ENCODE assay signal across 9 mouse cellular contexts in genomic region chr13:75940791-75941517, GRCm38 (mm10). TPM values are rescaled to one million over a fixed set of nuclear protein-coding genes. Genes with fewer than 3 reads are reported as not detected.
DNase-seq lines count a peak whose midpoint lies in the region; ATAC-seq and TF ChIP-seq lines count a peak whose summit lies in the region.
"Had no signal": no experiment of that assay in that cellular context is flagged by ENCODE, and none has a peak within 500 bp of the region (broad histone marks: within the 10 kb centered on the region; RNA-seq: fewer than 3 reads in every experiment).

No protein-coding gene starts in this region.

- no peaks in the 10 kb centered on the region for H3K9me3 ChIP-seq in hindbrain, embryonic 15.5 days
- H3K9me3 ChIP-seq in midbrain, embryonic 13.5 days = no peaks in the 10 kb centered on the region

- H3K4me1 ChIP-seq in kidney, adult 2 months (ENCODE audit: control insufficient read depth, insufficient read depth, low read length) = no peaks in the 10 kb centered on the region
- peaks cover 9% of the 10 kb centered on the region; the same call in 1 of the 2 replicates for H3K4me1 ChIP-seq in embryonic fibroblast, embryonic 13.5 days (ENCODE audit: control insufficient read depth, insufficient read depth, low read length)
- peaks cover 25% of the 10 kb centered on the region for H3K4me1 ChIP-seq in hindbrain, embryonic 15.5 days (replicated peaks)
- H3K4me1 ChIP-seq in midbrain, embryonic 13.5 days (replicated peaks) = peaks cover 18% of the 10 kb centered on the region
- H3K4me1 ChIP-seq in thymus, adult 2 months (replicated peaks; ENCODE audit: control insufficient read depth, insufficient read depth, low read length) = no peaks in the 10 kb centered on the region; the same call in 1 of the 2 replicates

- H3K4me2 ChIP-seq in hindbrain, embryonic 15.5 days = peak overlapping the region; percentile 53
- peak overlapping the region; percentile 47 for H3K4me2 ChIP-seq in midbrain, embryonic 13.5 days (replicated peaks)

- no peak for TF ChIP-seq POLR2A in kidney, adult 2 months (IDR thresholded peaks at IDR 0.05; ENCODE audit: low read depth, low read length)
- TF ChIP-seq POLR2A in embryonic fibroblast, embryonic 13.5 days (IDR thresholded peaks at IDR 0.05; ENCODE audit: low read depth, low read length) = no peak
- no peak for TF ChIP-seq POLR2A in thymus, adult 2 months (IDR thresholded peaks at IDR 0.05; ENCODE audit: control insufficient read depth, extremely low read depth, insufficient read depth, low read length, poor library complexity)

- H3K27me3 ChIP-seq in kidney, adult 2 months (replicated peaks; ENCODE audit: control insufficient read depth, insufficient read depth, low read length) = no peaks in the 10 kb centered on the region
- H3K27me3 ChIP-seq in hindbrain, embryonic 15.5 days = no peaks in the 10 kb centered on the region
- H3K27me3 ChIP-seq in midbrain, embryonic 13.5 days = no peaks in the 10 kb centered on the region
- peaks cover 6% of the 10 kb centered on the region; the same call in 1 of the 2 replicates for H3K27me3 ChIP-seq in thymus, adult 2 months (ENCODE audit: control insufficient read depth, insufficient read depth, low read length)

- no peak for TF ChIP-seq CTCF in kidney, adult 2 months (conservative IDR thresholded peaks at IDR 0.05; ENCODE audit: insufficient read depth, insufficient read length, low read depth, low read length)
- no peak for TF ChIP-seq CTCF in embryonic fibroblast, embryonic 13.5 days (IDR thresholded peaks at IDR 0.05; ENCODE audit: borderline replicate concordance, insufficient read depth, low read length)
- no peak for TF ChIP-seq CTCF in thymus, adult 2 months (IDR thresholded peaks at IDR 0.05; ENCODE audit: borderline replicate concordance, control insufficient read depth, extremely low read depth, insufficient read depth, low read length, poor library complexity)

- peak; percentile 1 for DNase-seq in kidney, adult 2 months
- DNase-seq in kidney, adult 11 months = no peak
- no peak for DNase-seq in layer of hippocampus, adult 11-12 months (ENCODE audit: low spot score)
- no peak for DNase-seq in thymus, adult 2 months
- no peak for DNase-seq in right cerebral cortex, postnatal 25 days
- DNase-seq: thymus, adult 18-20 months had no signal

- H3K27ac ChIP-seq in kidney, adult 2 months (ENCODE audit: insufficient read depth, low read depth, low read length) = no peak overlapping the region
- no peak overlapping the region for H3K27ac ChIP-seq in embryonic fibroblast, embryonic 13.5 days (ENCODE audit: insufficient read depth, low read length)
- no peak overlapping the region for H3K27ac ChIP-seq in hindbrain, embryonic 15.5 days (replicated peaks)
- H3K27ac ChIP-seq in midbrain, embryonic 13.5 days = peak overlapping the region; percentile 53; the same call in 1 of the 2 replicates
- no peak overlapping the region for H3K27ac ChIP-seq in thymus, adult 2 months (ENCODE audit: control insufficient read depth, insufficient read depth, low read length)

- no peak overlapping the region for H3K4me3 ChIP-seq in kidney, adult 2 months (ENCODE audit: insufficient read depth, low read depth, low read length)
- peak overlapping the region; percentile 22 for H3K4me3 ChIP-seq in embryonic fibroblast, embryonic 13.5 days (ENCODE audit: insufficient read depth, low read length)
- H3K4me3 ChIP-seq in hindbrain, embryonic 15.5 days = peak overlapping the region; percentile 21
- H3K4me3 ChIP-seq in midbrain, embryonic 13.5 days (replicated peaks) = peak overlapping the region; percentile 26
- H3K4me3 ChIP-seq in thymus, adult 2 months (ENCODE audit: control insufficient read depth, insufficient read depth, low read length) = no peak overlapping the region

- no peaks in the 10 kb centered on the region for H3K36me3 ChIP-seq in kidney, adult 2 months (ENCODE audit: control insufficient read depth, insufficient read depth, low read length)
- H3K36me3 ChIP-seq in hindbrain, embryonic 15.5 days = peaks cover 14% of the 10 kb centered on the region
- peaks cover 20% of the 10 kb centered on the region for H3K36me3 ChIP-seq in midbrain, embryonic 13.5 days
- H3K36me3 ChIP-seq in thymus, adult 2 months (ENCODE audit: control insufficient read depth, insufficient read depth, low read length) = no peaks in the 10 kb centered on the region

- ATAC-seq in hindbrain, embryonic 15.5 days (ENCODE audit: low FRiP score, low read depth) = no peak
- no peak for ATAC-seq in midbrain, embryonic 13.5 days

- 0 out of 2 replicates have a peak overlapping the region, but pooled peaks have one; percentile 16 for H3K9ac ChIP-seq in hindbrain, embryonic 15.5 days
- peak overlapping the region; percentile 11; the same call in 1 of the 2 replicates for H3K9ac ChIP-seq in midbrain, embryonic 13.5 days (replicated peaks)

- 77% methylated on average over 2 of the region's 2 CpGs for WGBS in kidney, adult 2 months
- WGBS in hindbrain, embryonic 15.5 days = 77% methylated on average over 2 of the region's 2 CpGs
- 88% methylated on average over 2 of the region's 2 CpGs for WGBS in midbrain, embryonic 13.5 days
- WGBS in thymus, adult 2 months = 86% methylated on average over 2 of the region's 2 CpGs

RNA-seq across cellular contexts. Expression of gene Rhobtb3, which starts 2.8 kb away (rescaled TPM):
- polyA plus RNA-seq in kidney, adult 2 months (2012; rRNA removed) = 2.6 and 3.7 TPM in 2 replicates
- 91.2 and 101 TPM in 2 replicates for polyA plus RNA-seq in embryonic fibroblast, embryonic 13.5 days (2011; ENCODE audit: insufficient read length, low read depth, missing spikeins)
- polyA plus RNA-seq in hindbrain, embryonic 15.5 days (2015; fragmentation: Nextera tagmentation; extraction: Ambion mirVana) = 21.0 and 22.0 TPM in 2 replicates
- 31.5 and 32.9 TPM in 2 replicates for polyA plus RNA-seq in midbrain, embryonic 13.5 days (2015; fragmentation: Nextera tagmentation; extraction: Ambion mirVana)
- polyA plus RNA-seq in thymus, adult 2 months (2012; rRNA removed) = 0.61 and 1.4 TPM in 2 replicates

RNA-seq across cellular contexts. Expression of gene Spata9, which starts 26.0 kb away (rescaled TPM):
- polyA plus RNA-seq in kidney, adult 2 months (2012; rRNA removed) = not detected in 2 replicates
- 0.49 TPM in 1 of 2 replicates, not detected in the other for polyA plus RNA-seq in embryonic fibroblast, embryonic 13.5 days (2011; ENCODE audit: insufficient read length, low read depth, missing spikeins)
- polyA plus RNA-seq in hindbrain, embryonic 15.5 days (2015; fragmentation: Nextera tagmentation; extraction: Ambion mirVana) = 2.2 and 2.6 TPM in 2 replicates
- 1.9 and 2.8 TPM in 2 replicates for polyA plus RNA-seq in midbrain, embryonic 13.5 days (2015; fragmentation: Nextera tagmentation; extraction: Ambion mirVana)
- not detected in 2 replicates for polyA plus RNA-seq in thymus, adult 2 months (2012; rRNA removed)

Comparison
In these comparisons a context has a peak if more than half of its experiments do, and no peak if none do; other contexts are left out.
1. H3K4me3 ChIP-seq: peak in embryonic fibroblast, embryonic 13.5 days (single experiment), hindbrain, embryonic 15.5 days (single experiment) and midbrain, embryonic 13.5 days (single experiment); none in kidney, adult 2 months (single experiment) and thymus, adult 2 months (single experiment).